Mouse (Mus musculus) CH12.LX (cell line): Measurements from ENCODE around the gene Mroh2a. TPM values are rescaled to one million over a fixed set of nuclear protein-coding genes. Genes with fewer than 3 reads are reported as not detected.

ENCODE experiments used
- DNase-seq: peaks from one replicate; pipeline ENCODE4 v3.0.0-alpha.2; 2013; ENCODE audit errors: extremely low read depth
- H3K27ac ChIP-seq: 2 replicates; pipeline ENCODE4 v1.5.1; 2012; ENCODE audit warnings: low read depth, mild to moderate bottlenecking, control low read depth, moderate library complexity; ENCODE audit not compliant: insufficient read depth
- H3K27me3 ChIP-seq: replicated peaks from 2 replicates; pipeline ENCODE3; 2012; ENCODE audit warnings: inconsistent platforms
- H3K36me3 ChIP-seq, 2 experiments: replicated peaks in 1 of 2; 2 replicates each; pipeline versions ENCODE3 to v1.6.1; 2012; ENCODE audit warnings: inconsistent platforms in 1 of 2, low read length in 1 of 2, mild to moderate bottlenecking in 1 of 2, mixed read lengths in 1 of 2, moderate library complexity in 1 of 2; ENCODE audit not compliant: control insufficient read depth in 1 of 2, insufficient read depth in 1 of 2
- H3K4me1 ChIP-seq, 2 experiments: 2 replicates each; pipeline ENCODE4 v1.6.1; 2012; ENCODE audit warnings: inconsistent platforms in 1 of 2, moderate library complexity in 1 of 2; ENCODE audit not compliant: insufficient read depth in 2 of 2, control insufficient read depth in 1 of 2
- H3K4me2 ChIP-seq: 2 replicates; pipeline ENCODE4 v1.6.1; 2012; ENCODE audit warnings: low read depth, mild to moderate bottlenecking, control low read depth; ENCODE audit not compliant: poor library complexity, insufficient read depth, severe bottlenecking
- H3K4me3 ChIP-seq, 3 experiments: fragments of 150-350 bp in 1 of 3; sonication (generic) in 1 of 3; replicated peaks in 1 of 3; 2 replicates each; pipeline versions ENCODE3 to v1.5.1; 2011 to 2012; ENCODE audit warnings: low read depth in 2 of 3, low read length in 2 of 3, mild to moderate bottlenecking in 2 of 3, moderate library complexity in 2 of 3, control low read depth in 1 of 3, improper control_type of control experiment in 1 of 3, inconsistent platforms in 1 of 3, mixed read lengths in 1 of 3; ENCODE audit not compliant: poor library complexity in 1 of 3
- H3K79me2 ChIP-seq: replicated peaks from 2 replicates; pipeline ENCODE4 v1.6.1; 2012; ENCODE audit warnings: mild to moderate bottlenecking, moderate library complexity; ENCODE audit not compliant: control insufficient read depth, poor library complexity, insufficient read depth, severe bottlenecking; ENCODE audit errors: extremely low read depth
- H3K9ac ChIP-seq: 2 replicates; pipeline ENCODE4 v1.6.1; 2012; ENCODE audit warnings: low read depth, mild to moderate bottlenecking, control low read depth, moderate library complexity; ENCODE audit not compliant: insufficient read depth
- H3K9me3 ChIP-seq: replicated peaks from 2 replicates; pipeline ENCODE3; 2012; ENCODE audit warnings: low read length, inconsistent platforms, mixed read lengths
- CHD1 ChIP-seq: IDR thresholded peaks from 2 replicates; pipeline ENCODE4 v1.6.1; 2012; ENCODE audit warnings: low read depth, low read length, improper control_type of control experiment, inconsistent platforms
- CHD2 ChIP-seq: IDR thresholded peaks from 2 replicates; pipeline ENCODE4 v1.6.1; 2011; ENCODE audit warnings: low read length, improper control_type of control experiment
- CTCF ChIP-seq, 2 experiments: IDR thresholded peaks in 1 of 2; conservative IDR thresholded peaks in 1 of 2; 2 replicates each; pipeline ENCODE4 v1.5.1; 2011 to 2012; ENCODE audit warnings: low read depth in 2 of 2, low read length in 2 of 2, improper control_type of control experiment in 1 of 2, inconsistent platforms in 1 of 2, mild to moderate bottlenecking in 1 of 2, moderate library complexity in 1 of 2
- E2F4 ChIP-seq: IDR thresholded peaks from 2 replicates; pipeline ENCODE4 v1.6.1; 2011; ENCODE audit warnings: low read depth, low read length, improper control_type of control experiment; ENCODE audit not compliant: insufficient replicate concordance
- EP300 ChIP-seq: IDR thresholded peaks from 2 replicates; pipeline ENCODE4 v1.6.1; 2011; ENCODE audit warnings: low read length, improper control_type of control experiment
- HCFC1 ChIP-seq: IDR thresholded peaks from 2 replicates; pipeline ENCODE4 v1.6.1; 2012; ENCODE audit warnings: low read depth, mild to moderate bottlenecking, inconsistent platforms, low read length, improper control_type of control experiment
- IRF4 ChIP-seq: IDR thresholded peaks from 2 replicates; pipeline ENCODE4 v1.6.1; 2014; ENCODE audit warnings: low read depth, mild to moderate bottlenecking, inconsistent platforms, low read length, improper control_type of control experiment
- MXI1 ChIP-seq: IDR thresholded peaks from 2 replicates; pipeline ENCODE4 v1.6.1; 2011; ENCODE audit warnings: mild to moderate bottlenecking, low read depth, low read length, improper control_type of control experiment
- MYC ChIP-seq: IDR thresholded peaks from 2 replicates; pipeline ENCODE4 v1.6.1; 2011; ENCODE audit warnings: low read depth, mild to moderate bottlenecking, improper control_type of control experiment, low read length
- NRF1 ChIP-seq: IDR thresholded peaks from 2 replicates; pipeline ENCODE4 v1.6.1; 2014; ENCODE audit warnings: low read depth, mild to moderate bottlenecking, inconsistent platforms, low read length, improper control_type of control experiment, moderate library complexity
- POLR2A ChIP-seq: IDR thresholded peaks from 2 replicates; pipeline ENCODE4 v1.6.1; 2011; ENCODE audit warnings: low read depth, mild to moderate bottlenecking, improper control_type of control experiment, low read length
- RAD21 ChIP-seq: IDR thresholded peaks from 2 replicates; pipeline ENCODE4 v1.6.1; 2011; ENCODE audit warnings: low read depth, mild to moderate bottlenecking, low read length, improper control_type of control experiment, moderate library complexity
- RCOR1 ChIP-seq: conservative IDR thresholded peaks from 2 replicates; pipeline ENCODE4 v1.6.1; 2012; ENCODE audit warnings: low read depth, mild to moderate bottlenecking, inconsistent platforms, low read length, improper control_type of control experiment
- SIN3A ChIP-seq: IDR thresholded peaks from 2 replicates; pipeline ENCODE4 v1.6.1; 2012; ENCODE audit warnings: low read length, improper control_type of control experiment, inconsistent platforms
- SMC3 ChIP-seq: IDR thresholded peaks from 2 replicates; pipeline ENCODE4 v1.6.1; 2011; ENCODE audit warnings: low read depth, low read length, improper control_type of control experiment
- USF1 ChIP-seq: IDR thresholded peaks from 2 replicates; pipeline ENCODE4 v1.6.1; 2014; ENCODE audit warnings: low read depth, mild to moderate bottlenecking, inconsistent platforms, low read length, improper control_type of control experiment
- USF2 ChIP-seq: conservative IDR thresholded peaks from 2 replicates; pipeline ENCODE4 v1.6.1; 2011; ENCODE audit warnings: low read depth, low read length, improper control_type of control experiment
- ZMIZ1 ChIP-seq: IDR thresholded peaks from 2 replicates; pipeline ENCODE4 v1.6.1; 2012; ENCODE audit warnings: low read depth, mild to moderate bottlenecking, inconsistent platforms, low read length, improper control_type of control experiment
- dilution Hi-C: fragments of 300-500 bp; cut with MboI; formaldehyde crosslinking; loops from 2 replicates; pipeline ENCODE4 v1.14.3; 2020; ENCODE audit warnings: low sequenced_read_pairs; ENCODE audit not compliant: extremely low pct_unique_long_range_greater_than_20kb, extremely low pct_ligation_motif_present
- in situ Hi-C: fragments of 300-500 bp; cut with MboI; formaldehyde crosslinking; loops from 3 replicates; pipeline ENCODE4 v1.14.3; 2019; ENCODE audit warnings: low sequenced_read_pairs, low pct_ligation_motif_present, low pct_unique_long_range_greater_than_20kb, mixed read lengths
- polyA plus RNA-seq: library from polyadenylated mRNA; unstranded; fragments of >175 nt; gene quantifications from 2 replicates; pipeline ENCODE4 v1.2.1, GENCODE M21; 2012; ENCODE audit warnings: low read depth; ENCODE audit not compliant: insufficient read length
- total RNA-seq, 2 experiments: library from RNA; depleted of rRNA; stranded (reverse); fragments of 300-350 nt in 1 of 2; fragments of >200 nt in 1 of 2; gene quantifications; 2 replicates each; pipeline ENCODE4 v1.2.3; 2012 to 2014

Mroh2a gene
- total and polyA plus RNA-seq, 3 experiments, result 0.17 to 1.0 TPM; not detected in 1

GRCm38 (mm10) chr1:88248658-88249057, 21.9 kb downstream of the Mroh2a start:
- Histone ChIP-seq H3K4me3 (no peak overlapping the region), H3K27ac (no peak overlapping the region), H3K4me1 (no peaks in the 10 kb centered on the region), H3K79me2 (no peaks in the 10 kb centered on the region), H3K4me2 (no peak overlapping the region), H3K27me3 (peaks cover 10% of the 10 kb centered on the region), H3K9me3 (peaks cover 80% of the 10 kb centered on the region), H3K36me3 (no peaks in the 10 kb centered on the region), H3K9ac (no peak overlapping the region)
- dilution Hi-C loops (no loop called here), in situ Hi-C loops (no loop called here)
- DNase-seq, result no peak
- no peak for TF ChIP-seq SIN3A
- TF ChIP-seq CHD2, result no peak
- TF ChIP-seq E2F4, result no peak
- no peak for TF ChIP-seq USF2
- no peak for TF ChIP-seq RAD21
- no peak for TF ChIP-seq IRF4
- TF ChIP-seq EP300, result no peak
- no peak for TF ChIP-seq ZMIZ1
- TF ChIP-seq RCOR1, result no peak
- TF ChIP-seq NRF1, result no peak
- TF ChIP-seq SMC3, result no peak
- TF ChIP-seq MXI1, result no peak
- TF ChIP-seq HCFC1, result no peak

GRCm38 (mm10) chr1:88249596-88249995, 22.8 kb downstream of the Mroh2a start:
- H3K4me2 ChIP-seq, result no peak overlapping the region
- no peak for DNase-seq
- peaks cover 75% of the 10 kb centered on the region for H3K9me3 ChIP-seq
- dilution Hi-C loops, result no loop called here
- no peaks in the 10 kb centered on the region for H3K4me1 ChIP-seq
- H3K36me3 ChIP-seq, result no peaks in the 10 kb centered on the region
- no peak overlapping the region for H3K9ac ChIP-seq
- no peak overlapping the region for H3K27ac ChIP-seq
- no peaks in the 10 kb centered on the region for H3K79me2 ChIP-seq
- no peak overlapping the region for H3K4me3 ChIP-seq
- TF ChIP-seq MYC (no peak), SIN3A (no peak), CHD1 (no peak), CTCF (conservative IDR thresholded peaks at IDR 0.05 in 1 of 2, IDR thresholded peaks at IDR 0.05 in 1 of 2; ENCODE audit: low read depth in 2 of 2, low read length in 2 of 2) (no peak), POLR2A (no peak), NRF1 (no peak), USF1 (no peak), HCFC1 (no peak)
- TF ChIP-seq, all 38 proteins: peak for 0
- peaks cover 12% of the 10 kb centered on the region for H3K27me3 ChIP-seq
- in situ Hi-C loops, result no loop called here
